Mouse (Mus musculus): ENCODE results near the gene Pycr1. TPM values are rescaled to one million over a fixed set of nuclear protein-coding genes. Genes with fewer than 3 reads are reported as not detected.

The Pycr1 gene
- polyA plus RNA-seq, 2 experiments: 56.9 to 66.4 TPM

- DNase-seq (ENCODE audit: low spot score) (no peak), ATAC-seq (ENCODE audit: low FRiP score, low read depth) (no peak)
- 46% methylated on average over 17 of the region's 17 CpGs for WGBS
- H3K9ac ChIP-seq (ENCODE audit: low read depth, low read length, severe bottlenecking): peak overlapping the region; percentile 99
- H3K27ac ChIP-seq (replicated peaks; ENCODE audit: low read depth, low read length): peak overlapping the region; percentile 81; the same call in 1 of the 2 replicates
- peak overlapping the region; percentile 99 for H3K4me3 ChIP-seq (replicated peaks; ENCODE audit: low read length)
- H3K4me2 ChIP-seq (replicated peaks; ENCODE audit: low read depth, low read length, severe bottlenecking): peak overlapping the region; percentile 96
- peaks cover 60% of the 10 kb centered on the region for H3K36me3 ChIP-seq (ENCODE audit: control insufficient read depth, insufficient read depth, low read length)
- H3K9me3 ChIP-seq (ENCODE audit: control insufficient read depth, low read length): no peaks in the 10 kb centered on the region
- no peak for TF ChIP-seq POLR2A (IDR thresholded peaks at IDR 0.05; ENCODE audit: borderline replicate concordance, extremely low read depth, insufficient read depth, insufficient read length)
- no peaks in the 10 kb centered on the region for H3K27me3 ChIP-seq (ENCODE audit: control insufficient read depth, insufficient read depth, low read length)
- H3K4me1 ChIP-seq (ENCODE audit: control insufficient read depth, insufficient read depth, low read length): peaks cover 13% of the 10 kb centered on the region
These were observed 44.5 kb downstream of the Pycr1 start for GRCm38 (mm10) chr11:120598990-120599549.

- peak within 1 kb of the TSS; percentile 92 for H3K27ac ChIP-seq (replicated peaks; ENCODE audit: low read depth, low read length)
- 0 out of 2 replicates have a peak, but pooled peaks have one; percentile 41 for TF ChIP-seq POLR2A (IDR thresholded peaks at IDR 0.05; ENCODE audit: borderline replicate concordance, extremely low read depth, insufficient read depth, insufficient read length)
- under 1% methylated on average over 60 of the region's 88 CpGs for WGBS
These were observed 45.1 kb downstream of the Pycr1 start, which contains the start of the genes Alyref and Anapc11 for GRCm38 (mm10) chr11:120598283-120598989. TSS of gene Alyref (minus strand) at chr11:120598365. TSS of gene Anapc11 (plus strand) at chr11:120598421.

GRCm38 (mm10) chr11:120597240-120598235 lies 46.0 kb downstream of the Pycr1 start:
- TF ChIP-seq POLR2A (IDR thresholded peaks at IDR 0.05; ENCODE audit: borderline replicate concordance, extremely low read depth, insufficient read depth, insufficient read length): no peak
- H3K4me3 ChIP-seq (replicated peaks; ENCODE audit: low read length): peak overlapping the region; percentile 99
- peak overlapping the region; percentile 92 for H3K27ac ChIP-seq (replicated peaks; ENCODE audit: low read depth, low read length)
- 4% methylated on average over 73 of the region's 99 CpGs for WGBS
- DNase-seq (ENCODE audit: low spot score) (no peak), ATAC-seq (ENCODE audit: low FRiP score, low read depth) (peak; percentile 23)
- H3K4me1 ChIP-seq (ENCODE audit: control insufficient read depth, insufficient read depth, low read length): peaks cover 13% of the 10 kb centered on the region
- H3K27me3 ChIP-seq (ENCODE audit: control insufficient read depth, insufficient read depth, low read length): no peaks in the 10 kb centered on the region
- H3K9ac ChIP-seq (ENCODE audit: low read depth, low read length, severe bottlenecking): peak overlapping the region; percentile 99
- H3K9me3 ChIP-seq (ENCODE audit: control insufficient read depth, low read length): no peaks in the 10 kb centered on the region
- H3K36me3 ChIP-seq (ENCODE audit: control insufficient read depth, insufficient read depth, low read length): peaks cover 60% of the 10 kb centered on the region
- peak overlapping the region; percentile 79 for H3K4me2 ChIP-seq (replicated peaks; ENCODE audit: low read depth, low read length, severe bottlenecking)

More at GRCm38 (mm10) chr11:120598283-120598989, 45.1 kb downstream of the Pycr1 start, which contains the start of the genes Alyref and Anapc11:
- ATAC-seq (ENCODE audit: low FRiP score, low read depth) (peak; percentile 97), DNase-seq (ENCODE audit: low spot score) (peak; percentile 96)
- no peaks in the 10 kb centered on the region for H3K27me3 ChIP-seq (ENCODE audit: control insufficient read depth, insufficient read depth, low read length)
- H3K4me3 ChIP-seq (replicated peaks; ENCODE audit: low read length): peak within 1 kb of the TSS; percentile 99
- H3K4me1 ChIP-seq (ENCODE audit: control insufficient read depth, insufficient read depth, low read length): peaks cover 13% of the 10 kb centered on the region
- peak within 1 kb of the TSS; percentile 96 for H3K4me2 ChIP-seq (replicated peaks; ENCODE audit: low read depth, low read length, severe bottlenecking)
- peak within 1 kb of the TSS; percentile 99 for H3K9ac ChIP-seq (ENCODE audit: low read depth, low read length, severe bottlenecking)
- no peaks in the 10 kb centered on the region for H3K9me3 ChIP-seq (ENCODE audit: control insufficient read depth, low read length)
- H3K36me3 ChIP-seq (ENCODE audit: control insufficient read depth, insufficient read depth, low read length): peaks cover 60% of the 10 kb centered on the region

- Histone ChIP-seq H3K27me3 (ENCODE audit: control insufficient read depth, insufficient read depth, low read length) (no peaks in the 10 kb centered on the region), H3K9ac (ENCODE audit: low read depth, low read length, severe bottlenecking) (no peak overlapping the region), H3K27ac (replicated peaks; ENCODE audit: low read depth, low read length) (no peak overlapping the region), H3K4me3 (replicated peaks; ENCODE audit: low read length) (no peak overlapping the region), H3K36me3 (ENCODE audit: control insufficient read depth, insufficient read depth, low read length) (peaks cover 87% of the 10 kb centered on the region), H3K4me1 (ENCODE audit: control insufficient read depth, insufficient read depth, low read length) (no peaks in the 10 kb centered on the region), H3K9me3 (ENCODE audit: control insufficient read depth, low read length) (no peaks in the 10 kb centered on the region), H3K4me2 (replicated peaks; ENCODE audit: low read depth, low read length, severe bottlenecking) (no peak overlapping the region)
- WGBS: 92% methylated on average over 6 of the region's 6 CpGs
- DNase-seq (ENCODE audit: low spot score): no peak
- TF ChIP-seq POLR2A (IDR thresholded peaks at IDR 0.05; ENCODE audit: borderline replicate concordance, extremely low read depth, insufficient read depth, insufficient read length): no peak
- no peak for ATAC-seq (ENCODE audit: low FRiP score, low read depth)
These were observed 55.0 kb downstream of the Pycr1 start for GRCm38 (mm10) chr11:120588531-120588930.

Small RNA genes within 50 kb of the gene (microRNA-seq; reads per million reads assigned to microRNA genes)
- gene Mir6936: 0.69 reads per million

Other genes with a start within 250 kb of the Pycr1 start
Only the 30 nearest of the 32 such genes appear.
- 0.31 and 0.70 TPM in 2 replicates for gene Pde6g, start 190.3 kb downstream of the Pycr1 start, polyA plus RNA-seq (2012; rRNA removed)
- gene Pde6g, start 190.3 kb downstream of the Pycr1 start, polyA plus RNA-seq (2014; fragmentation: Nextera tagmentation; extraction: Ambion mirVana): not detected in 2 replicates
- 12.3 and 14.7 TPM in 2 replicates for gene Oxld1, start 185.7 kb downstream of the Pycr1 start, polyA plus RNA-seq (2012; rRNA removed)
- 12.8 and 14.3 TPM in 2 replicates for gene Oxld1, start 185.7 kb downstream of the Pycr1 start, polyA plus RNA-seq (2014; fragmentation: Nextera tagmentation; extraction: Ambion mirVana)
- gene Ccdc137, start 185.7 kb downstream of the Pycr1 start, polyA plus RNA-seq (2012; rRNA removed): 42.1 and 43.0 TPM in 2 replicates
- gene Ccdc137, start 185.7 kb downstream of the Pycr1 start, polyA plus RNA-seq (2014; fragmentation: Nextera tagmentation; extraction: Ambion mirVana): 29.2 TPM in 2 replicates
- 45.2 and 52.7 TPM in 2 replicates for gene Arl16, start 176.2 kb downstream of the Pycr1 start, polyA plus RNA-seq (2012; rRNA removed)
- 48.9 and 49.7 TPM in 2 replicates for gene Arl16, start 176.2 kb downstream of the Pycr1 start, polyA plus RNA-seq (2014; fragmentation: Nextera tagmentation; extraction: Ambion mirVana)
- 87.0 and 101 TPM in 2 replicates for gene Mrpl12, start 159.2 kb downstream of the Pycr1 start, polyA plus RNA-seq (2012; rRNA removed)
- gene Mrpl12, start 159.2 kb downstream of the Pycr1 start, polyA plus RNA-seq (2014; fragmentation: Nextera tagmentation; extraction: Ambion mirVana): 127 and 142 TPM in 2 replicates
- 54.4 and 75.1 TPM in 2 replicates for gene Slc25a10, start 151.9 kb downstream of the Pycr1 start, polyA plus RNA-seq (2012; rRNA removed)
- gene Slc25a10, start 151.9 kb downstream of the Pycr1 start, polyA plus RNA-seq (2014; fragmentation: Nextera tagmentation; extraction: Ambion mirVana): 44.1 and 44.4 TPM in 2 replicates
- gene Gcgr, start 113.1 kb downstream of the Pycr1 start, polyA plus RNA-seq (2012; rRNA removed): 11.2 and 15.0 TPM in 2 replicates
- 4.9 and 6.3 TPM in 2 replicates for gene Gcgr, start 113.1 kb downstream of the Pycr1 start, polyA plus RNA-seq (2014; fragmentation: Nextera tagmentation; extraction: Ambion mirVana)
- gene Mcrip1, start 94.0 kb downstream of the Pycr1 start, polyA plus RNA-seq (2012; rRNA removed): 203 and 265 TPM in 2 replicates
- gene Mcrip1, start 94.0 kb downstream of the Pycr1 start, polyA plus RNA-seq (2014; fragmentation: Nextera tagmentation; extraction: Ambion mirVana): 271 and 274 TPM in 2 replicates
- 2.7 and 3.7 TPM in 2 replicates for gene Ppp1r27, start 92.6 kb downstream of the Pycr1 start, polyA plus RNA-seq (2012; rRNA removed)
- gene Ppp1r27, start 92.6 kb downstream of the Pycr1 start, polyA plus RNA-seq (2014; fragmentation: Nextera tagmentation; extraction: Ambion mirVana): 3.3 and 3.5 TPM in 2 replicates
- gene P4hb, start 70.5 kb downstream of the Pycr1 start, polyA plus RNA-seq (2012; rRNA removed): 569 and 645 TPM in 2 replicates
- gene P4hb, start 70.5 kb downstream of the Pycr1 start, polyA plus RNA-seq (2014; fragmentation: Nextera tagmentation; extraction: Ambion mirVana): 968 and 988 TPM in 2 replicates
- 610 and 750 TPM in 2 replicates for gene Arhgdia, start 62.1 kb downstream of the Pycr1 start, polyA plus RNA-seq (2012; rRNA removed)
- 566 and 572 TPM in 2 replicates for gene Arhgdia, start 62.1 kb downstream of the Pycr1 start, polyA plus RNA-seq (2014; fragmentation: Nextera tagmentation; extraction: Ambion mirVana)
- 96.8 and 143 TPM in 2 replicates for gene Alyref, start 45.4 kb downstream of the Pycr1 start, polyA plus RNA-seq (2012; rRNA removed)
- 478 TPM in 2 replicates for gene Alyref, start 45.4 kb downstream of the Pycr1 start, polyA plus RNA-seq (2014; fragmentation: Nextera tagmentation; extraction: Ambion mirVana)
- gene Anapc11, start 45.3 kb downstream of the Pycr1 start, polyA plus RNA-seq (2012; rRNA removed): 190 and 205 TPM in 2 replicates
- gene Anapc11, start 45.3 kb downstream of the Pycr1 start, polyA plus RNA-seq (2014; fragmentation: Nextera tagmentation; extraction: Ambion mirVana): 248 and 254 TPM in 2 replicates
- 2.1 and 3.3 TPM in 2 replicates for gene Npb, start 35.3 kb downstream of the Pycr1 start, polyA plus RNA-seq (2012; rRNA removed)
- gene Npb, start 35.3 kb downstream of the Pycr1 start, polyA plus RNA-seq (2014; fragmentation: Nextera tagmentation; extraction: Ambion mirVana): 2.1 and 2.7 TPM in 2 replicates
- gene Pcyt2, start 25.8 kb downstream of the Pycr1 start, polyA plus RNA-seq (2012; rRNA removed): 247 and 305 TPM in 2 replicates
- 101 and 119 TPM in 2 replicates for gene Pcyt2, start 25.8 kb downstream of the Pycr1 start, polyA plus RNA-seq (2014; fragmentation: Nextera tagmentation; extraction: Ambion mirVana)
- 43.7 and 47.0 TPM in 2 replicates for gene Sirt7, start 18.5 kb downstream of the Pycr1 start, polyA plus RNA-seq (2012; rRNA removed)
- gene Sirt7, start 18.5 kb downstream of the Pycr1 start, polyA plus RNA-seq (2014; fragmentation: Nextera tagmentation; extraction: Ambion mirVana): 27.5 and 28.9 TPM in 2 replicates
- gene Mafg, start 10.2 kb downstream of the Pycr1 start, polyA plus RNA-seq (2012; rRNA removed): 56.9 and 67.7 TPM in 2 replicates
- gene Mafg, start 10.2 kb downstream of the Pycr1 start, polyA plus RNA-seq (2014; fragmentation: Nextera tagmentation; extraction: Ambion mirVana): 26.1 and 30.5 TPM in 2 replicates
- gene Myadml2, start 4.4 kb upstream of the Pycr1 start, polyA plus RNA-seq (2012; rRNA removed): 0.22 and 0.60 TPM in 2 replicates
- gene Myadml2, start 4.4 kb upstream of the Pycr1 start, polyA plus RNA-seq (2014; fragmentation: Nextera tagmentation; extraction: Ambion mirVana): 0.68 and 1.6 TPM in 2 replicates
- 12.8 and 17.7 TPM in 2 replicates for gene Notum, start 17.4 kb upstream of the Pycr1 start, polyA plus RNA-seq (2012; rRNA removed)
- 4.6 and 4.7 TPM in 2 replicates for gene Notum, start 17.4 kb upstream of the Pycr1 start, polyA plus RNA-seq (2014; fragmentation: Nextera tagmentation; extraction: Ambion mirVana)
- gene Aspscr1, start 29.2 kb upstream of the Pycr1 start, polyA plus RNA-seq (2012; rRNA removed): 73.9 and 88.6 TPM in 2 replicates
- gene Aspscr1, start 29.2 kb upstream of the Pycr1 start, polyA plus RNA-seq (2014; fragmentation: Nextera tagmentation; extraction: Ambion mirVana): 96.1 and 101 TPM in 2 replicates
- 101 and 107 TPM in 2 replicates for gene Cenpx, start 70.0 kb upstream of the Pycr1 start, polyA plus RNA-seq (2012; rRNA removed)
- gene Cenpx, start 70.0 kb upstream of the Pycr1 start, polyA plus RNA-seq (2014; fragmentation: Nextera tagmentation; extraction: Ambion mirVana): 159 and 161 TPM in 2 replicates
- gene Lrrc45, start 70.2 kb upstream of the Pycr1 start, polyA plus RNA-seq (2012; rRNA removed): 91.3 and 98.3 TPM in 2 replicates
- 48.1 and 51.7 TPM in 2 replicates for gene Lrrc45, start 70.2 kb upstream of the Pycr1 start, polyA plus RNA-seq (2014; fragmentation: Nextera tagmentation; extraction: Ambion mirVana)
- gene Rac3, start 77.7 kb upstream of the Pycr1 start, polyA plus RNA-seq (2012; rRNA removed): 90.1 and 95.1 TPM in 2 replicates
- gene Rac3, start 77.7 kb upstream of the Pycr1 start, polyA plus RNA-seq (2014; fragmentation: Nextera tagmentation; extraction: Ambion mirVana): 14.1 and 18.3 TPM in 2 replicates
- gene Dcxr, start 83.5 kb upstream of the Pycr1 start, polyA plus RNA-seq (2012; rRNA removed): 18.5 and 21.4 TPM in 2 replicates
- 21.8 and 26.2 TPM in 2 replicates for gene Dcxr, start 83.5 kb upstream of the Pycr1 start, polyA plus RNA-seq (2014; fragmentation: Nextera tagmentation; extraction: Ambion mirVana)
- gene Cbr2, start 88.3 kb upstream of the Pycr1 start, polyA plus RNA-seq (2012; rRNA removed): 11.9 and 19.6 TPM in 2 replicates
- gene Cbr2, start 88.3 kb upstream of the Pycr1 start, polyA plus RNA-seq (2014; fragmentation: Nextera tagmentation; extraction: Ambion mirVana): 7.3 and 10.8 TPM in 2 replicates
- 1.8 and 1.9 TPM in 2 replicates for gene Hmga1b, start 119.0 kb upstream of the Pycr1 start, polyA plus RNA-seq (2012; rRNA removed)
- gene Hmga1b, start 119.0 kb upstream of the Pycr1 start, polyA plus RNA-seq (2014; fragmentation: Nextera tagmentation; extraction: Ambion mirVana): 4.2 and 4.5 TPM in 2 replicates
- 61.0 and 79.7 TPM in 2 replicates for gene Rfng, start 140.4 kb upstream of the Pycr1 start, polyA plus RNA-seq (2012; rRNA removed)
- gene Rfng, start 140.4 kb upstream of the Pycr1 start, polyA plus RNA-seq (2014; fragmentation: Nextera tagmentation; extraction: Ambion mirVana): 36.8 and 39.0 TPM in 2 replicates
- gene Gps1, start 140.5 kb upstream of the Pycr1 start, polyA plus RNA-seq (2012; rRNA removed): 236 and 273 TPM in 2 replicates
- 248 and 249 TPM in 2 replicates for gene Gps1, start 140.5 kb upstream of the Pycr1 start, polyA plus RNA-seq (2014; fragmentation: Nextera tagmentation; extraction: Ambion mirVana)
- 55.3 and 55.8 TPM in 2 replicates for gene Dus1l, start 152.6 kb upstream of the Pycr1 start, polyA plus RNA-seq (2012; rRNA removed)
- gene Dus1l, start 152.6 kb upstream of the Pycr1 start, polyA plus RNA-seq (2014; fragmentation: Nextera tagmentation; extraction: Ambion mirVana): 60.2 and 63.4 TPM in 2 replicates
- 187 and 282 TPM in 2 replicates for gene Fasn, start 180.8 kb upstream of the Pycr1 start, polyA plus RNA-seq (2012; rRNA removed)
- gene Fasn, start 180.8 kb upstream of the Pycr1 start, polyA plus RNA-seq (2014; fragmentation: Nextera tagmentation; extraction: Ambion mirVana): 81.9 and 86.7 TPM in 2 replicates

Data from limb, embryonic 14.5 days (tissue).